Mouse (Mus musculus): ENCODE results near the gene Borcs5. TPM values are rescaled to one million over a fixed set of nuclear protein-coding genes. Genes with fewer than 3 reads are reported as not detected.

Borcs5 gene
- polyA plus RNA-seq, 1 experiment, result 8.8 TPM

GRCm38 (mm10) chr6:134710020-134710419, 70.7 kb downstream of the Borcs5 start:
- no peak overlapping the region for H3K4me2 ChIP-seq (ENCODE audit: low read depth)
- H3K27me3 ChIP-seq (ENCODE audit: control insufficient read depth, insufficient read depth, insufficient read length), result no peaks in the 10 kb centered on the region
- no peaks in the 10 kb centered on the region for H3K79me2 ChIP-seq (ENCODE audit: control insufficient read depth, insufficient read depth)
- no peaks in the 10 kb centered on the region for H3K36me3 ChIP-seq (ENCODE audit: control insufficient read depth, insufficient read depth)
- no peak overlapping the region for H3ac ChIP-seq (ENCODE audit: control insufficient read depth, insufficient read length)
- TF ChIP-seq REST (IDR thresholded peaks at IDR 0.05; ENCODE audit: insufficient read depth, insufficient read length) (no peak), SRF (IDR thresholded peaks at IDR 0.05; ENCODE audit: control insufficient read depth, insufficient read length, low read depth) (no peak), E2F4 (IDR thresholded peaks at IDR 0.05; ENCODE audit: insufficient read depth) (no peak), POLR2A (IDR thresholded peaks at IDR 0.05; ENCODE audit: insufficient read length, low read depth) (no peak), CEBPB (IDR thresholded peaks at IDR 0.05; ENCODE audit: insufficient read depth, poor library complexity, severe bottlenecking) (no peak), TCF3 (IDR thresholded peaks at IDR 0.05; ENCODE audit: insufficient read length, low read depth) (no peak), MYOG (IDR thresholded peaks at IDR 0.05; ENCODE audit: control insufficient read depth in 1 of 3, insufficient read depth in 1 of 3, insufficient read length in 2 of 3, low read depth in 2 of 3) (no peak), MYOD1 (IDR thresholded peaks at IDR 0.05; ENCODE audit: control insufficient read depth in 1 of 3, insufficient read length in 2 of 3, low read depth in 2 of 3) (no peak), USF1 (IDR thresholded peaks at IDR 0.05; ENCODE audit: low read depth) (no peak), MAX (IDR thresholded peaks at IDR 0.05; ENCODE audit: low read depth) (no peak), TCF12 (IDR thresholded peaks at IDR 0.05; ENCODE audit: insufficient read depth, poor library complexity, severe bottlenecking) (no peak), POLR2AphosphoS2 (IDR thresholded peaks at IDR 0.05; ENCODE audit: insufficient read length, low read depth) (no peak)
- H3K4me3 ChIP-seq, result no peak overlapping the region

GRCm38 (mm10) chr6:134713321-134713720, 74.0 kb downstream of the Borcs5 start:
- Histone ChIP-seq H3K36me3 (ENCODE audit: control insufficient read depth, insufficient read depth) (peaks cover 11% of the 10 kb centered on the region), H3K79me2 (ENCODE audit: control insufficient read depth, insufficient read depth) (no peaks in the 10 kb centered on the region), H3K4me3 (no peak overlapping the region), H3K4me2 (ENCODE audit: low read depth) (no peak overlapping the region), H3K27me3 (ENCODE audit: control insufficient read depth, insufficient read depth, insufficient read length) (no peaks in the 10 kb centered on the region), H3ac (ENCODE audit: control insufficient read depth, insufficient read length) (no peak overlapping the region)
- no peak for TF ChIP-seq CEBPB (IDR thresholded peaks at IDR 0.05; ENCODE audit: insufficient read depth, poor library complexity, severe bottlenecking)
- TF ChIP-seq USF1 (IDR thresholded peaks at IDR 0.05; ENCODE audit: low read depth), result no peak
- no peak for TF ChIP-seq SRF (IDR thresholded peaks at IDR 0.05; ENCODE audit: control insufficient read depth, insufficient read length, low read depth)
- no peak for TF ChIP-seq REST (IDR thresholded peaks at IDR 0.05; ENCODE audit: insufficient read depth, insufficient read length)
- no peak for TF ChIP-seq MYOG (IDR thresholded peaks at IDR 0.05; ENCODE audit: control insufficient read depth in 1 of 3, insufficient read depth in 1 of 3, insufficient read length in 2 of 3, low read depth in 2 of 3)
- no peak for TF ChIP-seq POLR2A (IDR thresholded peaks at IDR 0.05; ENCODE audit: insufficient read length, low read depth)
- TF ChIP-seq TCF12 (IDR thresholded peaks at IDR 0.05; ENCODE audit: insufficient read depth, poor library complexity, severe bottlenecking), result no peak
- TF ChIP-seq E2F4 (IDR thresholded peaks at IDR 0.05; ENCODE audit: insufficient read depth), result no peak
- TF ChIP-seq MAX (IDR thresholded peaks at IDR 0.05; ENCODE audit: low read depth), result no peak
- TF ChIP-seq MYOD1 (IDR thresholded peaks at IDR 0.05; ENCODE audit: control insufficient read depth in 1 of 3, insufficient read length in 2 of 3, low read depth in 2 of 3), result no peak
- TF ChIP-seq TCF3 (IDR thresholded peaks at IDR 0.05; ENCODE audit: insufficient read length, low read depth), result no peak

GRCm38 (mm10) chr6:134713897-134714296, 74.6 kb downstream of the Borcs5 start:
- no peaks in the 10 kb centered on the region for H3K27me3 ChIP-seq (ENCODE audit: control insufficient read depth, insufficient read depth, insufficient read length)
- no peaks in the 10 kb centered on the region for H3K79me2 ChIP-seq (ENCODE audit: control insufficient read depth, insufficient read depth)
- H3K36me3 ChIP-seq (ENCODE audit: control insufficient read depth, insufficient read depth), result peaks cover 11% of the 10 kb centered on the region
- TF ChIP-seq POLR2AphosphoS2 (IDR thresholded peaks at IDR 0.05; ENCODE audit: insufficient read length, low read depth) (no peak), REST (IDR thresholded peaks at IDR 0.05; ENCODE audit: insufficient read depth, insufficient read length) (no peak), MYOG (IDR thresholded peaks at IDR 0.05; ENCODE audit: control insufficient read depth in 1 of 3, insufficient read depth in 1 of 3, insufficient read length in 2 of 3, low read depth in 2 of 3) (no peak), USF1 (IDR thresholded peaks at IDR 0.05; ENCODE audit: low read depth) (no peak), CEBPB (IDR thresholded peaks at IDR 0.05; ENCODE audit: insufficient read depth, poor library complexity, severe bottlenecking) (no peak), MAX (IDR thresholded peaks at IDR 0.05; ENCODE audit: low read depth) (no peak), SRF (IDR thresholded peaks at IDR 0.05; ENCODE audit: control insufficient read depth, insufficient read length, low read depth) (no peak), TCF3 (IDR thresholded peaks at IDR 0.05; ENCODE audit: insufficient read length, low read depth) (no peak), POLR2A (IDR thresholded peaks at IDR 0.05; ENCODE audit: insufficient read length, low read depth) (no peak), E2F4 (IDR thresholded peaks at IDR 0.05; ENCODE audit: insufficient read depth) (no peak), TCF12 (IDR thresholded peaks at IDR 0.05; ENCODE audit: insufficient read depth, poor library complexity, severe bottlenecking) (no peak), MYOD1 (IDR thresholded peaks at IDR 0.05; ENCODE audit: control insufficient read depth in 1 of 3, insufficient read length in 2 of 3, low read depth in 2 of 3) (no peak)
- no peak overlapping the region for H3ac ChIP-seq (ENCODE audit: control insufficient read depth, insufficient read length)
- no peak overlapping the region for H3K4me3 ChIP-seq
- H3K4me2 ChIP-seq (ENCODE audit: low read depth), result no peak overlapping the region

GRCm38 (mm10) chr6:134716168-134716587, 76.9 kb downstream of the Borcs5 start:
- no peaks in the 10 kb centered on the region for H3K79me2 ChIP-seq (ENCODE audit: control insufficient read depth, insufficient read depth)
- H3K27me3 ChIP-seq (ENCODE audit: control insufficient read depth, insufficient read depth, insufficient read length), result no peaks in the 10 kb centered on the region
- peaks cover 11% of the 10 kb centered on the region for H3K36me3 ChIP-seq (ENCODE audit: control insufficient read depth, insufficient read depth)
- H3K4me2 ChIP-seq (ENCODE audit: low read depth), result no peak overlapping the region
- no peak overlapping the region for H3ac ChIP-seq (ENCODE audit: control insufficient read depth, insufficient read length)
- H3K4me3 ChIP-seq, result no peak overlapping the region
- TF ChIP-seq E2F4 (IDR thresholded peaks at IDR 0.05; ENCODE audit: insufficient read depth), result no peak
- no peak for TF ChIP-seq MYOG (IDR thresholded peaks at IDR 0.05; ENCODE audit: control insufficient read depth in 1 of 3, insufficient read depth in 1 of 3, insufficient read length in 2 of 3, low read depth in 2 of 3)
- TF ChIP-seq MYOD1 (IDR thresholded peaks at IDR 0.05; ENCODE audit: control insufficient read depth in 1 of 3, insufficient read length in 2 of 3, low read depth in 2 of 3), result no peak
- TF ChIP-seq REST (IDR thresholded peaks at IDR 0.05; ENCODE audit: insufficient read depth, insufficient read length), result no peak
- no peak for TF ChIP-seq TCF3 (IDR thresholded peaks at IDR 0.05; ENCODE audit: insufficient read length, low read depth)
- no peak for TF ChIP-seq USF1 (IDR thresholded peaks at IDR 0.05; ENCODE audit: low read depth)
- no peak for TF ChIP-seq SRF (IDR thresholded peaks at IDR 0.05; ENCODE audit: control insufficient read depth, insufficient read length, low read depth)
- TF ChIP-seq MAX (IDR thresholded peaks at IDR 0.05; ENCODE audit: low read depth), result no peak
- TF ChIP-seq CEBPB (IDR thresholded peaks at IDR 0.05; ENCODE audit: insufficient read depth, poor library complexity, severe bottlenecking), result no peak
- TF ChIP-seq POLR2AphosphoS2 (IDR thresholded peaks at IDR 0.05; ENCODE audit: insufficient read length, low read depth), result no peak
- TF ChIP-seq TCF12 (IDR thresholded peaks at IDR 0.05; ENCODE audit: insufficient read depth, poor library complexity, severe bottlenecking), result no peak
- TF ChIP-seq POLR2A (IDR thresholded peaks at IDR 0.05; ENCODE audit: insufficient read length, low read depth), result no peak

Measured in myocyte (in vitro differentiated cells).